Mouse (Mus musculus) embryonic facial prominence, embryonic 12.5 days (tissue): ENCODE measurements around the gene Tmem189. TPM values are rescaled to one million over a fixed set of nuclear protein-coding genes. Genes with fewer than 3 reads are reported as not detected.

Source experiments
- ATAC-seq: fragments of 200-750 bp; cut with Nextera tagmentation; 2 replicates; pipeline ENCODE4 v1.8.0; 2017; ENCODE audit not compliant: insufficient number of reproducible peaks, insufficient read depth, low FRiP score, low TSS enrichment
- H3K27ac ChIP-seq: fragments of 300-500 bp; sonication (generic); 2 replicates; pipeline ENCODE4 v1.5.1; 2016; ENCODE audit warnings: mild to moderate bottlenecking
- H3K27me3 ChIP-seq: fragments of 300-500 bp; sonication (generic); 2 replicates; pipeline ENCODE4 v1.6.1; 2016; ENCODE audit warnings: mild to moderate bottlenecking, moderate library complexity
- H3K36me3 ChIP-seq: fragments of 300-500 bp; sonication (generic); 2 replicates; pipeline ENCODE4 v1.6.1; 2016; ENCODE audit warnings: mild to moderate bottlenecking
- H3K4me1 ChIP-seq: fragments of 300-500 bp; sonication (generic); 2 replicates; pipeline ENCODE4 v1.6.1; 2016
- H3K4me2 ChIP-seq: fragments of 300-500 bp; sonication (generic); replicated peaks from 2 replicates; pipeline ENCODE4 v1.6.1; 2016; ENCODE audit warnings: mild to moderate bottlenecking, moderate library complexity
- H3K4me3 ChIP-seq: fragments of 300-500 bp; sonication (generic); 2 replicates; pipeline ENCODE4 v1.5.1; 2016; ENCODE audit warnings: mild to moderate bottlenecking
- H3K9ac ChIP-seq: fragments of 300-500 bp; sonication (generic); 2 replicates; pipeline ENCODE4 v1.6.1; 2016; ENCODE audit warnings: mild to moderate bottlenecking, moderate library complexity
- H3K9me3 ChIP-seq: fragments of 300-500 bp; sonication (generic); 2 replicates; pipeline ENCODE4 v1.6.1; 2016; ENCODE audit warnings: mild to moderate bottlenecking, moderate library complexity
- WGBS: fragments of 180-500 bp; shearing (Covaris S2); methylation state at CpG from one replicate; pipeline ENCODE4 v1.1.7; 2016; 5-methylcytosine and 5-hydroxymethylcytosine counted together
- polyA plus RNA-seq: library from polyadenylated mRNA; unstranded; fragments of >200 nt; fragmentation: Nextera tagmentation; extraction: Ambion mirVana; gene quantifications from 2 replicates; pipeline ENCODE4 v1.2.1, GENCODE M21; 2016

The Tmem189 gene
- polyA plus RNA-seq, 1 experiment from 2014 or later = 45.0 TPM

DNA sequence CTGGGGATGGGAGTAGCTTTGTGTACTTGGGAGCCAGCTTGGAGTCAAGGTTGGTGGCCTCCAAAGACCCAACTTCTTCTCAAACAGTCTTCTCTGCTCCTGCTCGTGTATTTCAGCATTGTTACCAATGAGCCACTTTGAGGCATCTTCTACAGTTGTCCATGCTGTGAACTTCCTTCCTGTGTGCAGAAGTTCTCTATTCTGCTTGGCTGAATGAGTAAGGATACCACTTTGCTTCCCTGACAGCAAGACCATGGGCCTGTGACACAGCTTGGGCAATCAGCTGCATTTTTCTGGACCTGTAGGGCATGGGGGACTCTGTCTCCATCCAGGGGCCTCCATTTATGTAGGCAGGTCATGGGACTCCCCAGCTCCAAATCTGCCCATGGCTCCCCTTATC lies 27.6 kb upstream of the Tmem189 start:
- H3K27me3 ChIP-seq = no peaks in the 10 kb centered on the region
- no peak for ATAC-seq
- H3K4me3 ChIP-seq = no peak overlapping the region
- no peak overlapping the region for H3K27ac ChIP-seq
- no peak overlapping the region for H3K4me2 ChIP-seq
- H3K9ac ChIP-seq = no peak overlapping the region
- H3K4me1 ChIP-seq = no peaks in the 10 kb centered on the region
- no peaks in the 10 kb centered on the region for H3K9me3 ChIP-seq
- 76% methylated on average over 1 of the region's 1 CpGs for WGBS
- H3K36me3 ChIP-seq = no peaks in the 10 kb centered on the region

DNA sequence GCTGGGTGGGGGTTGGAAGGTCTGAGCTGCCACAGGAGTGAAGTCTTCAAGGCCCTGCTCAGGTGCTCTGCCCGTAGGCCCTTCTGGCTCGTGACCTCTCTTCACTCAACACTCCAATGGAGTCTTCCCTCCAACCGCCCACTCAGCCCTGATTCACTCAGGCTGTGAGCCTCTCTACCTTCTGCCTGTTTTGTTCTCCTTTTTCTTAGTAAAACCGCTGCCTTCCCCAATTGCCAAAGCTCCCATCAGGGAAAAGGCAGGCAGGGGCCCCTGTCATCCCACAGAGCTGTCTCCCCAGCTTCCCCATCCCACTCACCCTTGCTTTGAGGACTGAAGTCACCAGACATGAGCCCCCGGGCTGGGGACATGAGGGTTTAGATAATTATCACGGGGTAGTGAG lies 25.4 kb upstream of the Tmem189 start:
- H3K4me1 ChIP-seq = peaks cover 3% of the 10 kb centered on the region; the same call in 1 of the 2 replicates
- H3K36me3 ChIP-seq = no peaks in the 10 kb centered on the region
- WGBS = 77% methylated on average over 6 of the region's 6 CpGs
- no peak for ATAC-seq
- no peak overlapping the region for H3K4me3 ChIP-seq
- H3K9me3 ChIP-seq = no peaks in the 10 kb centered on the region
- no peak overlapping the region for H3K4me2 ChIP-seq
- no peaks in the 10 kb centered on the region for H3K27me3 ChIP-seq
- no peak overlapping the region for H3K27ac ChIP-seq
- no peak overlapping the region for H3K9ac ChIP-seq

DNA sequence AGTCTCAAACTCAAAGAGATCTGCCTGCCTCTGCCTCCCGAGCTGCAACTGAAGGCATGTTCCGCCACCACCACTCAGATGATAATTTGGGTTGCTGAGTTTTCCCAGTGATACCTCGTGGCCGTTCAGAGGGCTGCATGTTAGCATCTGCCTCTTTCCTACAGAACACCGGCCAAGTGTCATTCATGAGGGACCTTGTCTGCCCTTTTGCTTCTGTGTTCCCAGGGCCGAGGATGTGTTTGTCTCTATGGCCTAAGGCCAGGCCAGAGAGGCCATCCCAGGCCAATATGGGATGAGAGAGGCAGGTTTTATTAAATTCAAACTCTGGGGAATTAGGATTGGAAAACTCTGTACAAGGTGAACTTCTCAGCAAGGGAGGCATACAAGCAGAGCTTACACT lies 24.7 kb upstream of the Tmem189 start:
- no peaks in the 10 kb centered on the region for H3K9me3 ChIP-seq
- no peak overlapping the region for H3K9ac ChIP-seq
- peaks cover 4% of the 10 kb centered on the region; the same call in 1 of the 2 replicates for H3K4me1 ChIP-seq
- no peak for ATAC-seq
- no peaks in the 10 kb centered on the region for H3K27me3 ChIP-seq
- no peak overlapping the region for H3K27ac ChIP-seq
- no peak overlapping the region for H3K4me3 ChIP-seq
- WGBS = 88% methylated on average over 6 of the region's 6 CpGs
- no peak overlapping the region for H3K4me2 ChIP-seq
- no peaks in the 10 kb centered on the region for H3K36me3 ChIP-seq

DNA sequence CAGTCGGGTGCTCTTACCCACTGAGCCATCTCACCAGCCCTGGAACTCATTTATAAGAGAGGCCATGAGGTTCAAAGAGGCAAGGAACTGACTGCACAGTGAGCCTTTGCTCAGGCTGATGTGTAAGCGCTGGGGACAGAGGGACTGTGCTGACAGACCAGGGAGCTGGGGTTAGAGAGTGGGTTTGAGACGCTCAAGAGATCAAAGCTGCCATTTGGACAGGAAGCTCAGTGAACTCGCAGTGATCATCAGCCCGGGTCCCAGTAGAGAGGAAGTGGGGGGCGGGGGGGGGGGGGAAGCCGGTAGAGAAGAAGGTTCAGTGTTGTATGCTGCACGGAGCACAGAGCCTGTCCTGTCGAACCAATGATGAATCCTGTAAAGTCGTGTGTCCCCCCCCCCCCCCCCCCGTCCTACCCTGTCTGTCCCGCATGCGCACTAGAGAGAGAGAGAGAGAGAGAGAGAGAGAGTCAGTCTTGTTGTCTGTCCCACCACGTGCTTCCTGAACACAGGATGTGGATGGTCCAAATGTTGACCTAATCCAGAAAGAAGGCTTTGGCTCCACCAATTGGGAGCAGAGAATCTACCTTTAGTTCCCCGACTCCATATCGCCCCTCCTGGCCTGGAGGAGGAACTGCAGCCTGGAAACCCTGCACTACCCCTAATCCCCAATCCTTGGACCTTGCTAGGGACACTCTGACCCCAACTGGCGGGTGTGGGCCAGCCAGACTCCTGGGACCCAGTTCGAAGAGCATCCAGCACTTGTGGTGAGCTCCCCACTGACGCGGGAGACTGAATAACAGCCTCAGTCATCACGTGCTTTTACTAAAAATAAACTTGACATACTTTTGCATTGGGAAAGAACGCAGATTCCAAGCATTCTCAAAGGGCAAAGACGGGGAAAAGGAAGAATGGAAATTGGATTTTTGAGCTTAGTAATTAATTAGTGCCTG lies 23.5 kb upstream of the Tmem189 start:
- no peak overlapping the region for H3K27ac ChIP-seq
- 63% methylated on average over 21 of the region's 23 CpGs for WGBS
- no peaks in the 10 kb centered on the region for H3K9me3 ChIP-seq
- H3K4me2 ChIP-seq = no peak overlapping the region
- ATAC-seq = no peak
- H3K9ac ChIP-seq = no peak overlapping the region
- no peaks in the 10 kb centered on the region for H3K27me3 ChIP-seq
- no peaks in the 10 kb centered on the region for H3K36me3 ChIP-seq
- peaks cover 4% of the 10 kb centered on the region; the same call in 1 of the 2 replicates for H3K4me1 ChIP-seq
- H3K4me3 ChIP-seq = no peak overlapping the region

DNA sequence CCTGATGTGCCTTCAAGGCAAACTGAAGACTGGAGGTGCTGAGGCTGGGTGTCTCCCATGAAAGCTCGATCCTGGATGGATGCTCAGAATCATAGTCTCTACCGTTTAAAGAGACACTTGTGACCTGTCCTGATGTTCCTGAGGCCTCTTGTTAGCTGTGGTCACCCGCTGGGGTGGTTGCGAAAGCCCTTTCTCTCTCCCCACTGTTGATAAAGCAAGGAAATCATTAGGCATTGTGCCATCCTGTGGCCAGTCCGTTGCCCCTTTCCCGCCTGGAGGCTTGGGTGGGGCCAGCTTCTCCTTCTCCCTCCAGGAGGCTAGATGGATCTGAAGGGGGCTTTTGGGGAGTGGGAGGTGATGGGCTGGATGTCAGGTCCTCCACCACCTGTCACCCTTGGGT lies 21.0 kb upstream of the Tmem189 start:
- Histone ChIP-seq H3K9me3 (no peaks in the 10 kb centered on the region), H3K36me3 (no peaks in the 10 kb centered on the region), H3K4me1 (peaks cover 12% of the 10 kb centered on the region; the same call in 1 of the 2 replicates), H3K27ac (no peak overlapping the region), H3K4me2 (no peak overlapping the region), H3K4me3 (no peak overlapping the region), H3K9ac (no peak overlapping the region), H3K27me3 (no peaks in the 10 kb centered on the region)
- WGBS = 73% methylated on average over 6 of the region's 6 CpGs
- no peak for ATAC-seq

DNA sequence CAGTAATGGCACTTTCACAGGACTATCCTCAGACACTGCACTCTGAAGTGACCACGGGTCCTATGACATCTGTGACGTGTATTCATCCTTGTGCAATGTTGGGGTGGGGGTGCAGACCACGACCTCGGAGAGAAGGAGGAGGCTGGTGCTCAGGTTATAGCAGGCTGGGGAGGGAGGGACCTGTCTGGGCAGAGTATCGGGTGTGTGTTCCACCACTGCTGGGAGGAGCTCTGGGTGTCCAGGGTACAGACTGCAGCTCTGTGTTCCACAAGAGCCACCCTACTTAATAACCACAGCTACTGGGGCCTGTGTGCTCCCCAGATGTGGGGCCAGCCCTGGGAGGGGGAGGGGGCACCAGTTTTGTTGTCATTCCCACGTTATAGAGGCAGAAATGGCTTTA lies 20.3 kb upstream of the Tmem189 start:
- Histone ChIP-seq H3K4me1 (peaks cover 12% of the 10 kb centered on the region; the same call in 1 of the 2 replicates), H3K9me3 (no peaks in the 10 kb centered on the region), H3K27me3 (no peaks in the 10 kb centered on the region), H3K27ac (no peak overlapping the region), H3K4me2 (no peak overlapping the region), H3K9ac (no peak overlapping the region), H3K36me3 (no peaks in the 10 kb centered on the region), H3K4me3 (no peak overlapping the region)
- ATAC-seq = no peak
- 60% methylated on average over 6 of the region's 6 CpGs for WGBS

DNA sequence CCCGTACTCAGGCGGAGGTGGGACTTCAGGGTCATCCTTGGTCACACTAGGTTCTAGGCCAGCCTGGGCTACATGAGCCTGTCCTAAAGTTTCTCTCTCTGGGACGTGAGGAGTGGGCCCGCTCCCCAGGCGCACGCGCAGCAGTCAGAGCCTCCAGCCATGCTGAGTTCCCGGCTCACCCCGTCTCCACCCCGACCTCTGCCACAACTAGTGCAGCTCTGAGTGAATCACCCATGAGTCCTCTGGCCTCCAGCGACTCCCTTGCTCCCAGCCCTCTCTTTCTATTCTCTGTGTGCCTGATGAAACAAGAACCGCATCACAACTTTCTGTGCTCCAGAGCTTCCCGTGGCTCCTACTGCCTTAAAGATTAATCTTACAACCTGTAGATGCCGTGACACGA lies 18.8 kb upstream of the Tmem189 start:
- peaks cover 12% of the 10 kb centered on the region; the same call in 1 of the 2 replicates for H3K4me1 ChIP-seq
- H3K4me2 ChIP-seq = no peak overlapping the region
- no peak for ATAC-seq
- H3K9ac ChIP-seq = no peak overlapping the region
- WGBS = 58% methylated on average over 15 of the region's 15 CpGs
- no peak overlapping the region for H3K27ac ChIP-seq
- H3K4me3 ChIP-seq = no peak overlapping the region
- no peaks in the 10 kb centered on the region for H3K36me3 ChIP-seq
- H3K27me3 ChIP-seq = no peaks in the 10 kb centered on the region
- no peaks in the 10 kb centered on the region for H3K9me3 ChIP-seq

DNA sequence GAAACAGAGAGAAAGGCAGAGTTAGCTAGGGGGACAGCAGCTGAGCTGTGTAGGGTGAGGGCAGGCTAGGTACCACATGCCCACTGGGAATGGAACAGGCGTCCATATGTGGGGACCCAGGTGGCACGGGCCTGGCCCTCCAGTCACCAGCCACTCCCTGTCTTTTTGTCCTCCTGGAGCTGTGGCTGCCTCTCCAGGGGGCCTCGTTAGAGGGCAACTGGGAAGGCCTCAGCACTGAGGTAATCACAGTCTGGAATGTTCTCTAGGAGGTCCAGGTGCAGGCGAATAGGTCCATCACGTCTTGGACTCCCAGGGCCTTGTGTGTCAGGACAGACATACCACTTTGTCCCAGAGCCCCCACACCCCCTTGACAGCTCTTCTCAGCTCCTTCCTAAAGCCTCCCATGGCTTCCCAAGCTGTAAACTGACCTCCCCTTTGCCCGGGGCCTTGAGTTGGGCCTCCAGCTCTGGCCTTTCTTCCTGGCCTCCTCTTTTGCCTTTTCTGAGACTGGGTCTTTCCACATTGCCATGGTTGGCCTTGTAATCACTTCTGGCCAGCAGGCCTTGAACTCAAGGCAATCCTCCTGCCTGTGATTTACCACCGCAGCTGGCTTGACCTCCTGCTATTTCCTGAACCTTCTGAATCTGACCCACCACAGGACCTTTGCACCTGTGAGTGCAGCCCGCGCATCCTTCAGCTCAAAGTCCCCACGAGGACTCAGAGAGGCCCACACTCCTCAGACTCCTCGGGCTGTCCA lies 16.7 kb upstream of the Tmem189 start:
- no peak for ATAC-seq
- Histone ChIP-seq H3K27ac (no peak overlapping the region), H3K36me3 (no peaks in the 10 kb centered on the region), H3K4me2 (no peak overlapping the region), H3K27me3 (no peaks in the 10 kb centered on the region), H3K4me1 (peaks cover 12% of the 10 kb centered on the region; the same call in 1 of the 2 replicates), H3K9me3 (no peaks in the 10 kb centered on the region), H3K9ac (no peak overlapping the region), H3K4me3 (no peak overlapping the region)
- WGBS = 71% methylated on average over 11 of the region's 11 CpGs

DNA sequence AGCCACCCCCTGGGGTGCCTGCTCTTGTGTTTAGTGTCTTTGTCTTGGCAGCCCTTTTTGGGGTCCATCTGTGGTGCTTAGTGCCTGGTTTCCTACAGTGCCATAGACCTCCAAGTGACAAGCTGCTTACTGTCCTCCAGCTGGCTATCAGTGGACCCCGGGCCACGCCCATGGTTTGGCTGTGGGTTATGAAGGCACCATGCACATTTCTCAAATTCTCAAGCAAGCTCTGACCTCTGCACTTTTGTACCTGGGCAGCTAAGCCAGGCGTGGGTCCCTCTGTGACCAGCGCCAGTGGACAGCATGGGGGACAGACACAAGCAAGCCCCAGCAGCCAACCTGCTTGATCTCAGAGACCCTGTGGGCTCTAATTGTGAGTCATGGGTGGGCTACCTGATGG lies 14.8 kb upstream of the Tmem189 start:
- Histone ChIP-seq H3K4me3 (no peak overlapping the region), H3K9me3 (no peaks in the 10 kb centered on the region), H3K27ac (no peak overlapping the region), H3K27me3 (no peaks in the 10 kb centered on the region), H3K36me3 (no peaks in the 10 kb centered on the region), H3K4me1 (0 out of 2 replicates have a peak, but pooled peaks cover 8% of the 10 kb centered on the region), H3K9ac (no peak overlapping the region), H3K4me2 (no peak overlapping the region)
- ATAC-seq = no peak
- 85% methylated on average over 4 of the region's 4 CpGs for WGBS

DNA sequence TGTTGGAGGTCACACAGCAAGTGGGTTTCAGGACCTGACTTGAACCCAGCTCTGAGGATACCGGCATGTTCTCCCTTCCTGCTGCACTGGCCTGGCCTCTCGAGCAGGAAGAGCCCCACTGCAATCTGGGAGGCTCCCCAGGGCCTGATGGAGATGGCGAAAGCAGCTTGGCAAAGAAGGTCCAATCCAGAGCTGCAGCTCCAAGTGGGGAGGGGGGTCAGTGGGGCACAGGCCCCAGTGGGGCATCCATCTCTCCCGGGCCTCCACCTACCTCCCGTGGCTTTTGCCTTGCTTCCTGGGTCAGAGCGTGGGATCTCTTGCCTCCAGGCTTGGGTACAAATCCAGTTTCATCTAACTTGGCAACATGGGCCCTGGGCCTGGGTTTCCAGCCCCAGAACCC lies 12.5 kb upstream of the Tmem189 start:
- H3K4me2 ChIP-seq = no peak overlapping the region
- no peaks in the 10 kb centered on the region for H3K36me3 ChIP-seq
- no peak for ATAC-seq
- H3K9ac ChIP-seq = no peak overlapping the region
- H3K27me3 ChIP-seq = no peaks in the 10 kb centered on the region
- no peaks in the 10 kb centered on the region for H3K9me3 ChIP-seq
- no peak overlapping the region for H3K4me3 ChIP-seq
- no peak overlapping the region for H3K27ac ChIP-seq
- H3K4me1 ChIP-seq = 0 out of 2 replicates have a peak, but pooled peaks cover 8% of the 10 kb centered on the region
- WGBS = 71% methylated on average over 6 of the region's 6 CpGs

DNA sequence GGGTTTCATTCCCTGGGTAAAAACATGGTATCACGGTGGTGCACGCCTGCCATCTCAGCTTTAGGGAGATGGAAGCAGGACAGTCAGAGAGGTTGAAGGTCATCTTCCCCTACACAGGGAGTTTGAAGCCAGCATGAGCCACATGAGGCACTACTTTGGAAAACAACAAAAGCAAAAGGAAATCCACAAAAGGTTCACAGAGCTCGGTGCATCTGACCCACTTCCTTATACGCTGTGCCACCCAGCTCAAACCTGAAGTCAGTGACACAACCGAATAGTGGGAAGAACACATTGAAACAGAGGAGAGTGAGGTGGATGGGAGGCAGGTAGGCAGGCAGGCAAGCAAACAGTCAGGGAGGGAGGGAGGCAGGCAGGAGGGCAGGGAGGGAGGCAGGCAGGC lies 11.8 kb upstream of the Tmem189 start:
- Histone ChIP-seq H3K9me3 (no peaks in the 10 kb centered on the region), H3K9ac (no peak overlapping the region), H3K4me3 (no peak overlapping the region), H3K4me1 (0 out of 2 replicates have a peak, but pooled peaks cover 8% of the 10 kb centered on the region), H3K36me3 (no peaks in the 10 kb centered on the region), H3K4me2 (no peak overlapping the region), H3K27me3 (no peaks in the 10 kb centered on the region), H3K27ac (no peak overlapping the region)
- no peak for ATAC-seq
- WGBS = 75% methylated on average over 5 of the region's 5 CpGs

DNA sequence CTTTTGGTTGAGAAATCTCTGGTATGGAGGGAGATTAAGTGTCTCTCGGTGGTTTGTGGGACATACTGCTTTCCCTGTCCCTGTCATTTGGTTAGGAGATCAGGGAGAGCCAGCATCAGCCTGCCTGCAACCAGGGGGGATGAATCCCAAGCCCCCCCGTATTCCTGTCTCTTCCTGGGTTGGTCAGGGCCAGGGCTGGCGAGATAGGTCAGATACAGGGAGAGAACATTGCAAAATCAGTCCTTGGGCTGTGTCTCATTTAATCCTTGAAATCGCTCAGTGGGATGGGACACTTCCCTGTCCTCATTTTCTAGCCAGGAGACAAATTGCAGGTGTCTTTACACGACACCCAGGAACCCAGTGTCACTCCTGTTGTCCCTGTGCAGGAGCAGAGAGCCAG lies 10.4 kb upstream of the Tmem189 start:
- Histone ChIP-seq H3K36me3 (no peaks in the 10 kb centered on the region), H3K27me3 (no peaks in the 10 kb centered on the region), H3K4me1 (no peaks in the 10 kb centered on the region), H3K4me3 (no peak overlapping the region), H3K9ac (no peak overlapping the region), H3K4me2 (no peak overlapping the region), H3K27ac (no peak overlapping the region), H3K9me3 (no peaks in the 10 kb centered on the region)
- WGBS = 70% methylated on average over 5 of the region's 5 CpGs
- ATAC-seq = no peak
